Mouse (Mus musculus): ENCODE results near the gene Slit1. TPM values are rescaled to one million over a fixed set of nuclear protein-coding genes. Genes with fewer than 3 reads are reported as not detected.

Gene Slit1
- polyA plus RNA-seq, 1 experiment from 2014 or later, result 0.35 TPM

DNA sequence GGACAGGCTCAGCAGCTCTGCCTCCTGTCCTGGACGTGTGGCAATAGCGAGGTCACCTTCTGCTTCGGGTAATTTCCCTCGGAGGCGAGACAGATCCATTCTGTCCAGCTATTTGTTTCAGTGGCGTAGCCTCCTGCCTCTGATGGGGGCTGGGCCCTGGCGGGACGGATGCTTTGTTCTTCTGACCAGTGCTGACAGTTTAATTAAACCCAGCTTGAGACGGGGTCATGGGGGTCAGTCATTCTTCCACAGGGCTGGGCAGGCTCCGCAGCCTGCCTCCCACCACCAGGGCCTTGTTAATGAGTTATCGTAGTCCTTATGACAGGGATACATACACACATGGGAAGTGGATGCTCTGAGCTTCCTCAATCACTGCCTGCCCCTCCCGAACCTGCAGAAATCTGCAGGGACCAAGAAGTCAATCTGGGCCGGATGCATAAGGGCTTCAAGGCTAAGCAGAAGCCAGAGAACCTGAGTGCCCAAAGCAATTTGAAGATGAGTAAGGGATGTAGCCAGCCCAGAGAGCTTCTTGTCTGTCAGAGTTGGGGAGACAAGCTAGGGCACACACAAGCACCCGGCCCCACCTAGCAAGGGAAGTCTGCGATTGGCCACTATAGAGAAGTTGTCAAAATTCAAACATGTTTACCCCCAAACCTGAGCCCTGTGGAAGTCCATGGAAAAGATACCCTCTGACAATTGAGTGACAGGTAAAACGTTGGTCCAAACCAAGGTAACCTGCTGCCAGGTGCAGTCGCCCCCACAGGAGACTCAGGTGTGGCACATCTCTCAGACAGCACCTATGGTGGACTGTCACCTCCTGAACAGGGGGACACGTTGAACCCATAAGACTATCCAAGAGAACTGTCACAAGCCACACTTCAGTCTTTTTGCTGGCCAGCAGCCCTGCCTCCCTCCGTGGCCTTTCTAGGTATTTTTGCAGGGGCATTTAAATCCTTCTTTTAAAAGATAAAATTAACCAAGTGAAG lies 26.9 kb downstream of the Slit1 start:
- ATAC-seq, result no peak
- H3K27me3 ChIP-seq (replicated peaks; ENCODE audit: control insufficient read depth, insufficient read depth, low read length), result no peaks in the 10 kb centered on the region

DNA sequence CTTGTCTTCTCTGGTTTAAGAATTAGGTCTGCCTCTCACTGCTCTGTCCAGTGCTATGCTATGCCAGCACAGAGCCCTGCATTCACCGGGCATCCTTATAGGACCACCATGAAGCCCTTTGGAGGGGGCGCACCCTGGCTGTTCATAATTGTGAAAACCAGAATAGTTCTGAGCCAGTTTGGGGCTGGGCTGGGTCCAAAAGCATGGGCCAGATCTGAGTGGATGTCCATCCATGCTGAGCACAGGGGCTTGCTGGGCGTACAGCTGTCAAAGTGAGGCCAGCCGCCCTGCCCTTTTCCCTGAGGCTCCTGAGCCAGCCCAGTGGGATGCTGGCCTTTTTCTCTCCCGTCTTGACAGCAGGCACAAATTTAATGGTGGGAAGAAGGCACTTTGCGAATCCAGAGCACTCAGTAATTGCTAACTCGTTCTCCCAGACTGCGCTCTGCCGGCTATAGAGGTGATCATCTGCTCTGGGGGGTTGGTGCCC lies 29.0 kb downstream of the Slit1 start:
- Histone ChIP-seq H3K4me3 (ENCODE audit: low read depth, low read length) (no peak overlapping the region), H3K4me2 (replicated peaks; ENCODE audit: low read depth) (no peak overlapping the region), H3K9ac (ENCODE audit: low read depth, low read length) (no peak overlapping the region), H3K4me1 (replicated peaks; ENCODE audit: control insufficient read depth, insufficient read depth, low read length) (0 out of 2 replicates have a peak, but pooled peaks cover 4% of the 10 kb centered on the region), H3K36me3 (ENCODE audit: control insufficient read depth, insufficient read depth) (no peaks in the 10 kb centered on the region), H3K27me3 (replicated peaks; ENCODE audit: control insufficient read depth, insufficient read depth, low read length) (no peaks in the 10 kb centered on the region), H3K27ac (ENCODE audit: low read depth, low read length) (no peak overlapping the region), H3K9me3 (ENCODE audit: control insufficient read depth) (no peaks in the 10 kb centered on the region)
- 72% methylated on average over 9 of the region's 9 CpGs for WGBS
- TF ChIP-seq CTCF (IDR thresholded peaks at IDR 0.05; ENCODE audit: low read depth), result no peak
- no peak for ATAC-seq

More for the DNA sequence above, 26.9 kb downstream of the Slit1 start:
- WGBS, result 39% methylated on average over 19 of the region's 19 CpGs
- no peak for TF ChIP-seq CTCF (IDR thresholded peaks at IDR 0.05; ENCODE audit: low read depth)
- H3K4me1 ChIP-seq (replicated peaks; ENCODE audit: control insufficient read depth, insufficient read depth, low read length), result 0 out of 2 replicates have a peak, but pooled peaks cover 4% of the 10 kb centered on the region
- H3K4me3 ChIP-seq (ENCODE audit: low read depth, low read length), result no peak overlapping the region
- H3K9ac ChIP-seq (ENCODE audit: low read depth, low read length), result no peak overlapping the region
- H3K9me3 ChIP-seq (ENCODE audit: control insufficient read depth), result no peaks in the 10 kb centered on the region
- no peak overlapping the region for H3K4me2 ChIP-seq (replicated peaks; ENCODE audit: low read depth)
- H3K27ac ChIP-seq (ENCODE audit: low read depth, low read length), result no peak overlapping the region
- no peaks in the 10 kb centered on the region for H3K36me3 ChIP-seq (ENCODE audit: control insufficient read depth, insufficient read depth)

DNA sequence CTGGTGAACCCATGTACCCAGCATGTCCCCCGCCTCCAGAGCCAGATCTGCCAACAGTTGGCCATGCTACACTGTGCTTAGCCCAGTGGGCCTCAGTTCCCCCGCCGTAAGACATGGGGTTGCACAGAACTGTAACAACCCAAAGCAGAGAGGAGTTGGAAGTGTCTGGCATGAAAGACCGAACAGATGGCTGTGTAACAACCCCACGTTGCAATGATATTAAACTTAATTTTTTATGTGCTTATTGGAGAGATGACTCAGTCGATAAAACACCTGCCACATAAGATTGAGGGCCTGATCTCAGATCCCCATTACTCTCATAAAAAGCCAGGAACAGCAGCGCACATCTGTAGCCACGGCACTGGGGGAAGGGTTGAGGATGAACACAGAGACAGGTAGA lies 30.6 kb downstream of the Slit1 start:
- TF ChIP-seq CTCF (IDR thresholded peaks at IDR 0.05; ENCODE audit: low read depth), result no peak
- H3K9ac ChIP-seq (ENCODE audit: low read depth, low read length), result no peak overlapping the region
- H3K36me3 ChIP-seq (ENCODE audit: control insufficient read depth, insufficient read depth), result no peaks in the 10 kb centered on the region
- no peak for ATAC-seq
- no peaks in the 10 kb centered on the region for H3K4me1 ChIP-seq (replicated peaks; ENCODE audit: control insufficient read depth, insufficient read depth, low read length)
- H3K4me2 ChIP-seq (replicated peaks; ENCODE audit: low read depth), result no peak overlapping the region
- H3K9me3 ChIP-seq (ENCODE audit: control insufficient read depth), result no peaks in the 10 kb centered on the region
- no peak overlapping the region for H3K4me3 ChIP-seq (ENCODE audit: low read depth, low read length)
- 84% methylated on average over 8 of the region's 8 CpGs for WGBS
- H3K27me3 ChIP-seq (replicated peaks; ENCODE audit: control insufficient read depth, insufficient read depth, low read length), result no peaks in the 10 kb centered on the region
- H3K27ac ChIP-seq (ENCODE audit: low read depth, low read length), result no peak overlapping the region

DNA sequence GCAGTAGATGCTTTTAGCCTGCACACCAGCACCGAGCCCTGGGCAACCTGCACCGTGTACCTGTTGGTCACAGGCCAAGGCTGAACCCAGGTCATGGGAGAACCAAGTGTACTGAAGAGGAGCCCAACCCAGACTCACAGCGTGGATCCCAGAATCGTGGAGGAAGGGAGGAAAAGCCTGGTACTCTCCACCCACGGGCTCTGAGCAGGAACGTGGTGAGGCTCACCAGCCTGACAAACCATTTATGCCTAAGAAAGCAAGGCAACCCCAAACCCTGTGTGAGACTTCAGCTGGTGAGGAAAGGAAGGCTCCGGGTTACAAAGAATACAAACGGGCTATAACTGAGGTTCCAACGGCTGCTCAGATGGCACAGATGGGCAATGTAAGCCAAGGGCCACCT lies 31.8 kb downstream of the Slit1 start:
- ATAC-seq, result no peak
- H3K27ac ChIP-seq (ENCODE audit: low read depth, low read length), result no peak overlapping the region
- WGBS, result 84% methylated on average over 9 of the region's 9 CpGs
- no peak overlapping the region for H3K4me3 ChIP-seq (ENCODE audit: low read depth, low read length)
- H3K9ac ChIP-seq (ENCODE audit: low read depth, low read length), result no peak overlapping the region
- H3K27me3 ChIP-seq (replicated peaks; ENCODE audit: control insufficient read depth, insufficient read depth, low read length), result no peaks in the 10 kb centered on the region
- no peak overlapping the region for H3K4me2 ChIP-seq (replicated peaks; ENCODE audit: low read depth)
- no peaks in the 10 kb centered on the region for H3K9me3 ChIP-seq (ENCODE audit: control insufficient read depth)
- H3K4me1 ChIP-seq (replicated peaks; ENCODE audit: control insufficient read depth, insufficient read depth, low read length), result no peaks in the 10 kb centered on the region
- H3K36me3 ChIP-seq (ENCODE audit: control insufficient read depth, insufficient read depth), result no peaks in the 10 kb centered on the region
- TF ChIP-seq CTCF (IDR thresholded peaks at IDR 0.05; ENCODE audit: low read depth), result no peak

DNA sequence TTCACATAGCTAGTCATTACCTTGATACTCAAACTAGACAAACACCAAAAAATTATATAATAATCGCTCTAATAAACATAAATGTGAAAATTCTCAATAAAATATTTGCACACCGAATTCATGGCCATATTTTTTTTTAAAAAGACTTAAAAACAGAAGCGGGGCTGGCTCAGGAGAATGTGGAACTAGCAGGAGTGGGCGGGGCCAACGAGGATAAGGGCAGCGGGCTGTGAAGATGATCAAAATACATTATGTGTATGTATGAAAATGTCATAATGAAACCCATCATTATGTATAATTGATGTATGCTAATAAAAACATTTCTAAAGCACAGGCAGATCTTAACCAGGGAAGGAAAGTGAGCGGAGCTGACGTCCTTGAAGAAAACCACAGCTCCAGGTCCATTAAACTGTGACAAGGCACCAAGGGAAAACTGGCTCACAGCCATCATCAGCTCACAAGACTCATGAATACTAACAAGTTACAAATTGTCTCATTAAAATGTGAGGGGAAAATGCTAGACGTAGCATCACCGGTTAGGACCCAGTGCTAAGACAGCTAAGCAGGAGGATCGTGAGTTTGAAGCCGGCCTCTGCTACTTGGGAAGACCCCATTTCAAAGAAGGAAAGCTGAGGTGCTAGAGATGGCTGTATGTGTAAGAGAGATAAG lies 33.8 kb downstream of the Slit1 start:
- WGBS, result 80% methylated on average over 12 of the region's 12 CpGs
- Histone ChIP-seq H3K36me3 (ENCODE audit: control insufficient read depth, insufficient read depth) (no peaks in the 10 kb centered on the region), H3K27me3 (replicated peaks; ENCODE audit: control insufficient read depth, insufficient read depth, low read length) (no peaks in the 10 kb centered on the region), H3K27ac (ENCODE audit: low read depth, low read length) (no peak overlapping the region), H3K4me2 (replicated peaks; ENCODE audit: low read depth) (no peak overlapping the region), H3K4me1 (replicated peaks; ENCODE audit: control insufficient read depth, insufficient read depth, low read length) (no peaks in the 10 kb centered on the region), H3K9ac (ENCODE audit: low read depth, low read length) (no peak overlapping the region), H3K9me3 (ENCODE audit: control insufficient read depth) (no peaks in the 10 kb centered on the region), H3K4me3 (ENCODE audit: low read depth, low read length) (no peak overlapping the region)
- no peak for ATAC-seq
- no peak for TF ChIP-seq CTCF (IDR thresholded peaks at IDR 0.05; ENCODE audit: low read depth)

DNA sequence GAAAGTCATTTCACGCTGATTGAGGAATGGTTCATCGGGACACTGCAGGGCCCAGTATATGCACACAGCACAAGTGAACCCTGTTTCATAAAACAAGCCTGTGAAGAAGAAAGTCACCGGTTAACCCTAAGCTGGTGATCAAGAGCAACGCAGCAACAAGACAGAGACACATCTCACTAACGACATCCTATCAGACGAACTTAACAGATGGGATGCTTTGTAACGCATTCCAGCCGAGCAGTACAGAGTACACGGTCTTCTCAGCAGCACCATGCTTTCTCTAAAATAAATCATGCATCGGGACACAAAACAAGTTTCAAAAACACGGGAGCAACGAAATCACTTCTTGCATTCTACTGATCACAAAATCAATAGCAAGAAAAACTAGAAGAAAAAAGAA lies 35.6 kb downstream of the Slit1 start:
- H3K36me3 ChIP-seq (ENCODE audit: control insufficient read depth, insufficient read depth), result no peaks in the 10 kb centered on the region
- H3K4me2 ChIP-seq (replicated peaks; ENCODE audit: low read depth), result no peak overlapping the region
- H3K4me1 ChIP-seq (replicated peaks; ENCODE audit: control insufficient read depth, insufficient read depth, low read length), result no peaks in the 10 kb centered on the region
- H3K27ac ChIP-seq (ENCODE audit: low read depth, low read length), result no peak overlapping the region
- ATAC-seq, result no peak
- no peak overlapping the region for H3K4me3 ChIP-seq (ENCODE audit: low read depth, low read length)
- no peaks in the 10 kb centered on the region for H3K27me3 ChIP-seq (replicated peaks; ENCODE audit: control insufficient read depth, insufficient read depth, low read length)
- TF ChIP-seq CTCF (IDR thresholded peaks at IDR 0.05; ENCODE audit: low read depth), result no peak
- H3K9ac ChIP-seq (ENCODE audit: low read depth, low read length), result no peak overlapping the region
- no peaks in the 10 kb centered on the region for H3K9me3 ChIP-seq (ENCODE audit: control insufficient read depth)
- WGBS, result 58% methylated on average over 12 of the region's 12 CpGs

Measured in intestine, postnatal 0 days (tissue).